Mouse (Mus musculus) cerebellum, adult 2 months (tissue): Measurements from ENCODE around the gene Zfp989. TPM values are rescaled to one million over a fixed set of nuclear protein-coding genes. Genes with fewer than 3 reads are reported as not detected.
"Not testable (repeated sequence)": the region's sequence is repeated elsewhere in the genome, so short reads cannot be mapped to it uniquely, and the experiment has no call there.

Experiments used
- DNase-seq, 2 experiments: peaks; one replicate each; pipeline ENCODE4 v3.0.0; 2021
- H3K27ac ChIP-seq: fragments of 200-500 bp; 2 replicates; pipeline ENCODE4 v1.5.1; 2012; ENCODE audit warnings: low read length, control low read depth, inconsistent platforms; ENCODE audit not compliant: insufficient read depth
- H3K27me3 ChIP-seq: fragments of 200-500 bp; 2 replicates; pipeline ENCODE4 v1.6.1; 2012; ENCODE audit warnings: inconsistent platforms, mild to moderate bottlenecking, low read length, moderate library complexity; ENCODE audit not compliant: control insufficient read depth, insufficient read depth
- H3K4me1 ChIP-seq: fragments of 200-500 bp; 2 replicates; pipeline ENCODE4 v1.6.1; 2011; ENCODE audit warnings: low read length; ENCODE audit not compliant: control insufficient read depth, insufficient read depth
- H3K4me3 ChIP-seq: fragments of 200-500 bp; replicated peaks from 2 replicates; pipeline ENCODE3; 2011; ENCODE audit warnings: mild to moderate bottlenecking, low read depth, low read length, control low read depth; ENCODE audit not compliant: insufficient read depth
- CTCF ChIP-seq: fragments of 200-500 bp; IDR thresholded peaks from 2 replicates; pipeline ENCODE4 v1.5.1; 2011; ENCODE audit warnings: low read depth, mild to moderate bottlenecking, control low read depth, low read length, moderate library complexity, borderline replicate concordance; ENCODE audit not compliant: insufficient read depth
- POLR2A ChIP-seq: fragments of 200-500 bp; IDR thresholded peaks from 2 replicates; pipeline ENCODE4 v1.6.1; 2011; ENCODE audit warnings: low read length, control low read depth, borderline replicate concordance; ENCODE audit not compliant: insufficient read depth
- WGBS: fragments of 180-500 bp; shearing (Covaris S2); methylation state at CpG from one replicate; pipeline ENCODE4 v1.1.7; 2018; 5-methylcytosine and 5-hydroxymethylcytosine counted together
- polyA plus RNA-seq: library from polyadenylated mRNA; depleted of rRNA; stranded (reverse); fragments of >200 nt; gene quantifications from 2 replicates; pipeline ENCODE4 v1.2.3, GENCODE M21; 2012; rRNA removed

Zfp989 gene
- not detected in 2 replicates for polyA plus RNA-seq

DNA sequence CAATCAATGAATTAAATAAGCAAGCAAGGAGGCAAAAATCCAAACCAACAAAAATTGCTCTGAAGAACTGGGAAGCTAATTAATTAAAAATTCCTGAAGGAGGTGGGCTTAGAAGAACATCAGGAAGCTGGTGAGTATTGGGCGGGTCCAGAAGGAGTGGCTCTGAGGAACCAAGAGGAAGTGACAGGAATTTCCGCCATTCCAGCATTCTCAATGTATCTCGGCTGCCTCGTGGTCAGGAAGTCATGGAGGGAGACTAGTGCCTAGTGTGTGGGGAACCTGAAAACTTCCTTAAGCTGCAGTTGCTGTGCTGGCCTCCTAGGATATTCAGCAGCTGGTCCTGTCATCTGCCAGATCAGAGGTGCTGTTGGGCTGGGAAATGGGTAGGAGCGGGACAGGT lies at the start of gene Zfp989:
Zfp989 (plus strand) TSS at position 220 of the 400 bp plus-strand sequence.
- not testable (repeated sequence) for H3K27ac ChIP-seq, DNase-seq, H3K4me3 ChIP-seq, H3K4me1 ChIP-seq, H3K27me3 ChIP-seq
- 83% methylated on average over 5 of the region's 5 CpGs for WGBS

- Histone ChIP-seq H3K27ac (no peak overlapping the region), H3K4me3 (no peak overlapping the region), H3K4me1 (no peaks in the 10 kb centered on the region), H3K27me3 (no peaks in the 10 kb centered on the region; the same call in 1 of the 2 replicates)
- 10% methylated on average over 77 of the region's 77 CpGs for WGBS
- TF ChIP-seq CTCF: no peak
- TF ChIP-seq POLR2A: no peak
- DNase-seq: no peak
Measured at GRCm38 (mm10) chr4:146932311-146933082, 39.3 kb upstream of the Zfp989 start.

GRCm38 (mm10) chr4:146941691-146942090 lies 30.1 kb upstream of the Zfp989 start:
- H3K4me1 ChIP-seq, H3K27me3 ChIP-seq, H3K4me3 ChIP-seq, DNase-seq, H3K27ac ChIP-seq: not testable (repeated sequence)
- 67% methylated on average over 32 of the region's 32 CpGs for WGBS

DNA sequence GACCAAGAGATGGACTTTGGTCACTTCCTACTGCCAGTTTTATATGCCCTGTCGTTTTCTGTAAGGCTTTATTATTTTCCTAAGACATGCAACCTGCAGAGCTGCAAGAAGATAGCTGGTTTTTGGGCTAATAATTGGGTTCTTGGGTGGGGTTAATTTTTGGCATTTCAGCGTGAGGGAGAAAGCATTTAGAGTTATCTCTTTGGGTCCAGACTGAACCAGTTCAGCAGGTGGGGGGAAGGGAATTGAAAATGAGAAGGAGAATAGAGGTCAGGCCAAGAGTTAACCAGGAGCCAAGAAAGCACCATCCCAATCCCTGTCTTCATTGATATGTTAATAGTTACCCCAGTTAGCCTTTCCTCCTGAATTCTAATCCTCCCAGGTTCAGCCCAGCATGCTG lies 4.8 kb downstream of the Zfp989 start:
- DNase-seq, H3K27me3 ChIP-seq: not testable (repeated sequence)
- WGBS: 9% methylated on average over 2 of the region's 2 CpGs

GRCm38 (mm10) chr4:147018400-147018799 lies 46.6 kb downstream of the Zfp989 start:
- DNase-seq, H3K4me3 ChIP-seq, H3K27me3 ChIP-seq, H3K4me1 ChIP-seq, H3K27ac ChIP-seq: not testable (repeated sequence)
- no CpG with 5 or more reads among the region's 1 CpGs for WGBS

More for the DNA sequence above, 4.8 kb downstream of the Zfp989 start:
- H3K4me1 ChIP-seq, H3K4me3 ChIP-seq, H3K27ac ChIP-seq: not testable (repeated sequence)

- not testable (repeated sequence) for H3K4me1 ChIP-seq, DNase-seq, H3K27ac ChIP-seq, H3K27me3 ChIP-seq, H3K4me3 ChIP-seq
- WGBS: no CpG with 5 or more reads among the region's 6 CpGs
Measured at GRCm38 (mm10) chr4:147021550-147021949, 49.8 kb downstream of the Zfp989 start, which contains the start of gene Rex2. Rex2 (plus strand) TSS chr4:147021850.

- 46% methylated on average over 1 of the region's 1 CpGs for WGBS
- not testable (repeated sequence) for H3K27me3 ChIP-seq, H3K27ac ChIP-seq, DNase-seq, H3K4me1 ChIP-seq, H3K4me3 ChIP-seq
Measured at GRCm38 (mm10) chr4:147026374-147026773, 54.6 kb downstream of the Zfp989 start.

DNA sequence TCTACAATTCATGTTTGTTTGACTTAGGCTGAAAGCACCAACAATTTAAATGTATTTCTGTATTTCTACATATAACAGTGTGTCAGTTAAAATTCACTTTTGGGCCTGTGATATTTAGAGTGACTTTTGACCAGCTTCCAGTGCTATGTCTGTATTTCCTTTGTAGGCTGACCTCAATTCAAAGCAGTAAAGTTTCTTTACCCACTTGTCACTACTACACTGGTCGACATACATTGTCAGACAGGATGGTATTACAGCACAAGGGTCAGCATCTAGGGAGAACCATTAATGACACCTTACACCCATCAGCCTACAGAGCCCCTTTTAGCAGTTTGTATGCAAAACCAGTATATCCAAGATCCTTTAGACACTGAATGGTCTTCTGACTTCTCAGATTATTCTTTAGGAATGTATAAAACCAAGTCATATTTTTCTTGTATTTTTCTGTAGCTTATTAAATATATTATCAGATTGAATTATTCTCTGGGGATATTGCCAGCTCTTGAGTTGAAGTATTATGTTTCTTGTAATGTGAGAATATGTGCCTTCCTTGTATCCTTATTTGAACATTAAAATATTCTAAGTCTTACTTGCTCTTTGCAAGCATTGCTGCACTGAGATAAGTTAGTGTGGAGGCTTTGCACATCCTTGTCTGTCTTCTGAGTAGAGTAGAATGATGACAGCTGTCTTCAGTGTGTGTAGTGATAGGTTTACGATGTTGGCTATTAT lies 59.7 kb downstream of the Zfp989 start:
- DNase-seq, H3K27ac ChIP-seq, H3K4me3 ChIP-seq, H3K27me3 ChIP-seq, H3K4me1 ChIP-seq: not testable (repeated sequence)
- WGBS: 85% methylated on average over 1 of the region's 2 CpGs

Other genes with a start within 250 kb of the Zfp989 start
- not detected in 2 replicates for gene Gm21411, start 62.4 kb upstream of the Zfp989 start, polyA plus RNA-seq
- gene Rex2, start 49.9 kb downstream of the Zfp989 start, polyA plus RNA-seq: not detected in 2 replicates
- 1.6 and 2.0 TPM in 2 replicates for gene Zfp991, start 160.1 kb downstream of the Zfp989 start, polyA plus RNA-seq